Mouse (Mus musculus) kidney, embryonic 16.5 days (tissue): ENCODE results near the gene Zbed6. TPM values are rescaled to one million over a fixed set of nuclear protein-coding genes. Genes with fewer than 3 reads are reported as not detected.
"Not testable (repeated sequence)": the region's sequence is repeated elsewhere in the genome, so short reads cannot be mapped to it uniquely, and the experiment has no call there.

ENCODE experiments used
- ATAC-seq: fragments of 200-750 bp; cut with Nextera tagmentation; 2 replicates; pipeline ENCODE4 v1.8.0; 2017; ENCODE audit warnings: moderate TSS enrichment; ENCODE audit not compliant: low FRiP score, low TSS enrichment
- H3K27ac ChIP-seq: fragments of 300-500 bp; sonication (generic); 2 replicates; pipeline ENCODE4 v1.5.1; 2014; ENCODE audit warnings: low read length
- H3K27me3 ChIP-seq: fragments of 300-500 bp; sonication (generic); 2 replicates; pipeline ENCODE4 v1.6.1; 2014; ENCODE audit warnings: low read length, control low read depth, mixed read lengths; ENCODE audit not compliant: insufficient read depth
- H3K36me3 ChIP-seq: fragments of 300-500 bp; sonication (generic); 2 replicates; pipeline ENCODE4 v1.6.1; 2014; ENCODE audit warnings: low read length, control low read depth, mixed read lengths; ENCODE audit not compliant: insufficient read depth
- H3K4me1 ChIP-seq: fragments of 300-500 bp; sonication (generic); 2 replicates; pipeline ENCODE4 v1.6.1; 2014; ENCODE audit warnings: low read length, control low read depth, mixed read lengths; ENCODE audit not compliant: insufficient read depth
- H3K4me2 ChIP-seq: fragments of 300-500 bp; sonication (generic); replicated peaks from 2 replicates; pipeline ENCODE4 v1.6.1; 2014; ENCODE audit warnings: low read depth, low read length
- H3K4me3 ChIP-seq: fragments of 300-500 bp; sonication (generic); 2 replicates; pipeline ENCODE4 v1.5.1; 2014; ENCODE audit warnings: mild to moderate bottlenecking, low read length
- H3K9ac ChIP-seq: fragments of 300-500 bp; sonication (generic); replicated peaks from 2 replicates; pipeline ENCODE4 v1.6.1; 2014; ENCODE audit warnings: low read length
- H3K9me3 ChIP-seq: fragments of 300-500 bp; sonication (generic); 2 replicates; pipeline ENCODE4 v1.6.1; 2016; ENCODE audit warnings: low read length, control low read depth
- WGBS: fragments of 180-500 bp; shearing (Covaris S2); extraction: QIAGEN DNeasy Blood & Tissue Kit; methylation state at CpG from one replicate; pipeline ENCODE4 v1.1.7; 2014; 5-methylcytosine and 5-hydroxymethylcytosine counted together
- polyA plus RNA-seq: library from polyadenylated mRNA; unstranded; fragments of >200 nt; fragmentation: Nextera tagmentation; extraction: Ambion mirVana; gene quantifications from 2 replicates; pipeline ENCODE4 v1.2.1, GENCODE M21; 2015

The Zbed6 gene
- polyA plus RNA-seq: not detected in 2 replicates

DNA sequence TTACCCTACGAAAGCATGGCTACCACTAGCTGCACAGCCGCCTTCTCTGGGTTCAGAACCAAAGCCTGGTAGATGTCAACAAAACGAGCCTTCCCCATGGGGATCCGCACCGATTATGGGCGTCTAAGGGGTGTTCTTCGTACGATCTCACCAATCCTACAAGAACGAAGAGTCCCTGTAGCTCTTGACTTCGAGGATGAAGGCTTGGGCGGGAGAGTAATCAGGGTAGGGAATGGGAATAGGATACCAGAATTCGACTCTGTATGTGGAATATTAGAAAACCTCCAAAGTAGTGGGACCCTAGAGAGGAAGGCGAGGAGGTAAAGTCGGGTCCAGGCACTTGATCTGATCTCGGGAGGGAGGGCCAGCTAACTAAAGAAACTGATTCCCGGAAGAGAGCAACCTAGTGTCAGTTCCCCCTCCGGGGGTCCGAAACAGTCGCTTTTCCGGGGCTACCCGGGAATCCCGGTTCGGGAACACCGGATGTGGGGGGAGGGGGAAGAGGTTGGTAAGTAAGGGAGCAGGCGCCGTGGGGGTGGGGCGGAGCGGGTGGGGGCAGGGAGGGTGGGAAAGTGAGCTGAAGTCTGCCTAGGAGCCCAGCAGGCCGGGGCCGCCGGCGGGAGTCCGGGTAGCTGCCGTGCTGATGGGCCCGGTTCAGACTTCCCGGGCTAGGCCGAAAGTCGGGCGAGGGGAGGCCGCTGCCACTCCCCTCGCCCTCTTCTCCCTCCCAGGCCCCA lies at the start of gene Zbed6:
TSS of gene Zbed6 (minus strand) at position 420 of the 737 bp plus-strand sequence.
- ATAC-seq: peak; percentile 84
- Histone ChIP-seq H3K4me2 (peak within 1 kb of the TSS; percentile 95), H3K4me1 (peaks cover 35% of the 10 kb centered on the region), H3K4me3 (peak within 1 kb of the TSS; percentile 83), H3K27ac (peak within 1 kb of the TSS; percentile 89), H3K9me3 (no peaks in the 10 kb centered on the region), H3K36me3 (peaks cover 9% of the 10 kb centered on the region), H3K27me3 (no peaks in the 10 kb centered on the region), H3K9ac (peak within 1 kb of the TSS; percentile 91)
- WGBS: under 1% methylated on average over 39 of the region's 41 CpGs

- no peak overlapping the region for H3K4me3 ChIP-seq
- H3K27ac ChIP-seq: no peak overlapping the region
- H3K36me3 ChIP-seq: 0 out of 2 replicates have a peak, but pooled peaks cover 7% of the 10 kb centered on the region
- no peaks in the 10 kb centered on the region for H3K9me3 ChIP-seq
- no peak overlapping the region for H3K4me2 ChIP-seq
- no peak overlapping the region for H3K9ac ChIP-seq
- WGBS: 72% methylated on average over 3 of the region's 3 CpGs
- no peak for ATAC-seq
- peaks cover 30% of the 10 kb centered on the region for H3K4me1 ChIP-seq
- H3K27me3 ChIP-seq: no peaks in the 10 kb centered on the region
Measured at GRCm38 (mm10) chr1:133709292-133709691, 48.6 kb upstream of the Zbed6 start.

DNA sequence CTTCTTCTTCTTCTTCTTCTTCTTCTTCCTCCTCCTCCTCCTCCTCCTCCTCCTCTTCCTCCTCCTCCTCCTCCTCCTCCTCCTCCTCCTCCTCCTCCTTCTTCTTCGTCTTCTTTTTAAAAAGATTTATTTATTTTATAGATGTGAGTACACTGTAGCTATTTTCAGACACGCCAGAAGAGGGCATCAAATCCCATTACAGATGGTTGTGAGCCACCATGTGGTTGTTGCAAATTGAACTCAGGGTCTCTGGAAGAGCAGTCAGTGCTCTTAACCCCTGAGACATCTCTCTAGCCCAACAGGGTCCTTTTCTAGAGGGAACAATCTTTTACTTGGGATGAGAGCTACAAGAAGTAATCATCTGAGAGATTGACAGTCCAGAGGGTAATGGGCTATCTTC lies 41.1 kb upstream of the Zbed6 start:
- H3K9ac ChIP-seq, H3K4me3 ChIP-seq, ATAC-seq, H3K4me1 ChIP-seq, H3K27me3 ChIP-seq, H3K27ac ChIP-seq, H3K9me3 ChIP-seq, H3K4me2 ChIP-seq, H3K36me3 ChIP-seq: not testable (repeated sequence)
- WGBS: 31% methylated on average over 1 of the region's 2 CpGs

DNA sequence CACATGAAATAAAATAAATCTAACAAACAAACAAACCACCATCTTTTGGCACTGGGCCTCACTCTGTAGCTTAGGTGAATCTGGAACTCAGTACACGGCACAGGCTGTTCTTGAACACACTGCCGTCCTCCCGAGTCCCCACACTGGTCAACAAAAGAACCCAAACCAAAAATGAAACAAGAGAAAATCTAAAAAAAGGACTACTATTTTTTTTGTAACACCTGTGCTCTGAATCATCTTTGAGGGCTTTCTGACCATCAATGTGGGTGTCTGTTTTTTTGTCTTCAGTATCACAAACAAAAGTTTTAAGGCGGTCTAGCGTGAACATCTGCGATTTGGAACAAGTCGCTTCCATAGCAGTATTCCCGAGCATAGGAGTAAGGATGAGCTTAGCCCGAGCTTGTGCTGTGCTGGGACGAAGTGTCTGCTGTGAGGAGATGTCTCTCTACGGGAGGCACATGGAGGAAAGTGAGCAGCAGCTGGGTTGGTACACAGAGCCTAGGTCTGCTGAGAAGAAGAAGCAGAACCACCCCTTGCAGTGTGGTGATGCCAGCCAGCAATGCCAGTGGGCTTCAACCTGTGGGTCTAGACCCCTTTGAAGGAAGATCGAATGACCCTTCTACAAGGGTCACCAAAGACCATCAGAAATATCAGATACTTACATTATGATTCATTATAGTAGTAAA lies 37.4 kb upstream of the Zbed6 start:
- Histone ChIP-seq H3K4me3 (no peak overlapping the region), H3K36me3 (no peaks in the 10 kb centered on the region), H3K9ac (no peak overlapping the region), H3K9me3 (no peaks in the 10 kb centered on the region), H3K27me3 (no peaks in the 10 kb centered on the region), H3K27ac (no peak overlapping the region), H3K4me1 (peaks cover 29% of the 10 kb centered on the region), H3K4me2 (no peak overlapping the region)
- no peak for ATAC-seq
- WGBS: 96% methylated on average over 12 of the region's 12 CpGs

GRCm38 (mm10) chr1:133695901-133696300 lies 35.2 kb upstream of the Zbed6 start:
- Histone ChIP-seq H3K9me3 (no peaks in the 10 kb centered on the region), H3K4me1 (peaks cover 34% of the 10 kb centered on the region), H3K9ac (no peak overlapping the region), H3K36me3 (no peaks in the 10 kb centered on the region), H3K27me3 (no peaks in the 10 kb centered on the region), H3K4me3 (no peak overlapping the region), H3K4me2 (no peak overlapping the region), H3K27ac (peak overlapping the region; percentile 87)
- whole genome bisulfite sequencing: 17% methylated on average over 7 of the region's 7 CpGs
- ATAC-seq: peak; percentile 60

DNA sequence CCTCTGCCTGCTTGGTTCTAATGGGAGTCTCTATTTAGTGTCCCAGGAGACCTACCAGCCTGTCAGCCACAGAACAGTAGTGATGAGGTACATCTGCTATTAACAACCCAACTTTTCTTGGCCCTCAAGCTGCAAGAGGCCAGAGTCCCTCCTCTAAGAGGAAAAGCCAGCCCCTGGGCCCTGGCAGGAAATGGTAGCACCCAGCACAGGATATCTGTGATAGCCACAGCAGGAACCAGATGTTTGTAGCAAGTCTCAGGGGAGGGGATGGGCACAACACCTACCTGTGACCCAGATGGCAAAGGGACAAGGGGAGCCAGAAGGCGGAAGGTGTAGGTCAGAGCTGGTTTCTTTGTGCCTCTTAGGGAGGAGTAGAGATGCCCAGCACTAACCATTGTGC lies 34.2 kb upstream of the Zbed6 start:
- no peaks in the 10 kb centered on the region for H3K9me3 ChIP-seq
- H3K36me3 ChIP-seq: no peaks in the 10 kb centered on the region
- peak; percentile 12; the same call in 1 of the 2 replicates for ATAC-seq
- no peak overlapping the region for H3K9ac ChIP-seq
- no peaks in the 10 kb centered on the region for H3K27me3 ChIP-seq
- 85% methylated on average over 1 of the region's 1 CpGs for WGBS
- H3K4me2 ChIP-seq: no peak overlapping the region
- H3K4me1 ChIP-seq: peaks cover 39% of the 10 kb centered on the region
- no peak overlapping the region for H3K4me3 ChIP-seq
- peak overlapping the region; percentile 5; the same call in 1 of the 2 replicates for H3K27ac ChIP-seq

GRCm38 (mm10) chr1:133694301-133694700 lies 33.6 kb upstream of the Zbed6 start:
- H3K9me3 ChIP-seq: no peaks in the 10 kb centered on the region
- H3K4me1 ChIP-seq: peaks cover 43% of the 10 kb centered on the region
- no peaks in the 10 kb centered on the region for H3K27me3 ChIP-seq
- no peaks in the 10 kb centered on the region for H3K36me3 ChIP-seq
- H3K9ac ChIP-seq: no peak overlapping the region
- no peak overlapping the region for H3K4me2 ChIP-seq
- no peak for ATAC-seq
- H3K4me3 ChIP-seq: no peak overlapping the region
- peak overlapping the region; percentile 5; the same call in 1 of the 2 replicates for H3K27ac ChIP-seq
- WGBS: 12% methylated on average over 1 of the region's 1 CpGs

GRCm38 (mm10) chr1:133693536-133694114 lies 32.9 kb upstream of the Zbed6 start:
- Histone ChIP-seq H3K36me3 (no peaks in the 10 kb centered on the region), H3K9ac (no peak overlapping the region), H3K27me3 (no peaks in the 10 kb centered on the region), H3K4me3 (no peak overlapping the region), H3K27ac (no peak overlapping the region), H3K4me2 (no peak overlapping the region), H3K9me3 (no peaks in the 10 kb centered on the region), H3K4me1 (peaks cover 43% of the 10 kb centered on the region)
- WGBS: 75% methylated on average over 11 of the region's 11 CpGs
- no peak for ATAC-seq

DNA sequence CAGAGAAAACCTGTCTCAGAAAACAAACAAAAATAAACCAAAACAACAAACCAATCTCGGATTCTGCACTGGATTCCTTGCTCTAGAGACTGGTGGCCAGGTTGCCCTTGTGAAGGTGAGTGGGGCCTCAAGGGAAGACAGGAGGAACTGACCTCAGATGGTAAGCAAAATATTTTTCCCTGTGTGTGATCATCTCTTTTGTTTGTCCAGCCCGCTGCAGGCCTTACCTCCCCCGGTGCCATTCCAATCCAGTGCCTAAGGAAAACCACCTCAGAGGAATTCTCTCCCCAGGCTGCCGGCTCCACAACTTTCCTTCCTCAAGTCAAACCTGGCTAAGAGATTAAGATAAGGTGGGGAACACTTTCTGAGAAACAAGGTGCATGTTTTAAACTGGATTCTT lies 31.5 kb upstream of the Zbed6 start:
- WGBS: 28% methylated on average over 4 of the region's 4 CpGs
- Histone ChIP-seq H3K27me3 (no peaks in the 10 kb centered on the region), H3K4me1 (peaks cover 46% of the 10 kb centered on the region)

More for the DNA sequence above, 31.5 kb upstream of the Zbed6 start:
- no peak for ATAC-seq
- Histone ChIP-seq H3K4me3 (no peak overlapping the region), H3K36me3 (no peaks in the 10 kb centered on the region), H3K27ac (peak overlapping the region; percentile 36; the same call in 1 of the 2 replicates), H3K9ac (no peak overlapping the region), H3K9me3 (no peaks in the 10 kb centered on the region), H3K4me2 (no peak overlapping the region)
